Mouse (Mus musculus) macrophage (primary cell): ENCODE results near the gene Tenm2. TPM values are rescaled to one million over a fixed set of nuclear protein-coding genes. Genes with fewer than 3 reads are reported as not detected.

Experiments
- H3K27ac ChIP-seq: fragments of 350-480 bp; formaldehyde crosslinking; 2 replicates; pipeline ENCODE4 v1.9.0; 2021
- H3K36me3 ChIP-seq: fragments of 350-480 bp; formaldehyde crosslinking; 2 replicates; pipeline ENCODE4 v1.9.0; 2021; ENCODE audit errors: inconsistent target
- H3K4me3 ChIP-seq: fragments of 350-480 bp; formaldehyde crosslinking; 2 replicates; pipeline ENCODE4 v1.9.0; 2021; ENCODE audit errors: inconsistent target
- H3K79me2 ChIP-seq: fragments of 350-480 bp; formaldehyde crosslinking; 2 replicates; pipeline ENCODE4 v1.9.0; 2021; ENCODE audit errors: inconsistent target
- WGBS: methylation state at CpG from one replicate; pipeline ENCODE4 v1.1.7; 2026; ENCODE audit warnings: inconsistent platforms; ENCODE audit not compliant: missing documents; 5-methylcytosine and 5-hydroxymethylcytosine counted together
- polyA plus RNA-seq: library from polyadenylated mRNA; stranded (reverse); fragments of 250-400 nt; gene quantifications from 3 replicates; pipeline ENCODE4 v1.2.4, GENCODE M21; 2018; ENCODE audit warnings: inconsistent platforms

The Tenm2 gene
- polyA plus RNA-seq, 1 experiment from 2014 or later, result not detected

DNA sequence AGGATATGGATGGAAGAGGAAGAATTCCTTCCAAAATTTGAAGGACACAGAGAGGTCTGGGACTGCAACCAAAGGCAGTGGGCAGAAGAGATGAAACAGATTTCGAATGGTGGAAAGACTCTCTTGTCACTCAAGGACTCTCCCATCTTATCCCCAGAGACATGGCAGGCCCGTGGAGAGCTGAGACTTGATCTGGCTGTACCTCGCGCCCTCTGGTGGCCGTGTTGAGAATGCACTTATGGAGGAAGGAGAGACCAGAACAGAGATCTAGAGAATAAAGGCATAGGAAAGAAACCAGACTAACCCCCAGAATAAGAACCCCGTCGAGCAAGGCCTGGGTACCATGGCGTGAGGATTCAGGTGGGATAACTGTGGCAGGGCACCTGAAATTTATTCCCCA, 709.4 kb downstream of the Tenm2 start:
- Histone ChIP-seq H3K4me3 (no peak overlapping the region), H3K36me3 (no peaks in the 10 kb centered on the region), H3K79me2 (no peaks in the 10 kb centered on the region), H3K27ac (no peak overlapping the region)
- WGBS, result 4% methylated on average over 8 of the region's 8 CpGs

DNA sequence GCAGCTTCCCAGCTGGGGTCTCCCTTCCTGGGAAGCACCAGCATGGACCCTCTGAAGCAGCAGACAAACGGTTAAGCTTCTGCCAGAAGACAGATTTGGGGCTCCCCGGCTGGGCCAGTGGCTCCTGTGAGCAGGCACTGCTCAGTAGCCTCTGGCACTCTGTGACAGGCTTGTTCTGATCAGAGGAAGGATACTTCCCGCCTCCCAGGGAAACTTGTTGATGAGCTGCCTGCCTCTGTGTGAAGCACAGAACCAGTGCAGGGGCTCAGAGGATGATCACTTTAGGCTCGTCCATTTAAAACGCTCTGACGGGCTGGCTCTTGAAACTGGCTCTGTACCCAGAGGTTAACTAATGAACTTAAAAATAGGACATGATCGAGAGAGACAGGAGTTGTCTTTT, 723.3 kb downstream of the Tenm2 start:
- Histone ChIP-seq H3K27ac (no peak overlapping the region), H3K36me3 (no peaks in the 10 kb centered on the region), H3K4me3 (no peak overlapping the region), H3K79me2 (no peaks in the 10 kb centered on the region)
- WGBS, result 53% methylated on average over 7 of the region's 7 CpGs

DNA sequence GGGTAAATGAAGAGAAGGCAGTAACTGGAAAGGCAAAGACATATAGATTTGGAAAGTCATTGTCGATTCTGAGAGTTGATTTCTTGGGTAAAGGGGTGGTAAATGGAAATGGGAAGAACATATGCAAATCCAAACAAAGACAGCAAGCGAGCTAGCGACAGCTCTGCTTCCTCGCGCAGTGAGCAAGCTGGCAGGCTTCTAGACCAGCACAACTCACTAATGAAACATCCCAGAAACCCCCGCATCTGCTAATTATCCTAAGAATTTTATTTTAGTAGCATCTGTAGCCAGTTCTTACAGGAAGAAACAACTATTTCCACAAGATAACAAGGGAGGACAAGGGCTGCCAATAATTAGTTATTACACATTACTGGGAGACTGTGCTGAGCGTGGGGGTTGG, 727.5 kb downstream of the Tenm2 start:
- Histone ChIP-seq H3K36me3 (no peaks in the 10 kb centered on the region), H3K27ac (no peak overlapping the region), H3K79me2 (no peaks in the 10 kb centered on the region), H3K4me3 (no peak overlapping the region)
- WGBS, result 85% methylated on average over 7 of the region's 7 CpGs

DNA sequence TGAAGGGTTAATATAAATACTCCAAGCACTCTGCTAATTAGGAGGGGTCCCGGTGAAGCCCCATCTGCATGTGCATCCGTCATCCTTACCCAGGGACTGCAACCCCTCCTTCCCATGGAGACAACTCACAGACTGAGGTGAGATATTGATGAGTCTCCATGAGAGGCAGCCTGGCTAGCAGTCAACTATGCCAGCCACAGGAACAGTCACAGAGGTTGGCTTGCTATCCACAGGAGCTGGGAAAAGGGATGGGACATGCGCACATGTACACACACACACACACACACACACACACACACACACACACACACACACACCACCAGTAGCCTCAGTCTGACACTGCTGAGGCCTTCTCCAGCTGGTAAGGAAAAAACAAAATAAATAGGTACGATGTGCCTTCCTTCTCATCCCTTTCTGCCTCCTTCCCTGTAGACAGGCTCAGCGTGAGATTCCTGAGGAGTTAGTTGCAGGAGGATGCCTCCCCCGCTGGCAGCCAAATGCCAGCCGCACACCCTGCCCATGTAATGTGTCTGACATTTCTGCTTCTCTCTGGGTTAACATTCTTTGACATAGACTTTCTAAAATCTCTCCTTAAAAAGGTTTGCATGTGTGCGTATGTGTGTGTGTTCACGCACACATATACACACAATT, 740.7 kb downstream of the Tenm2 start:
- no peaks in the 10 kb centered on the region for H3K79me2 ChIP-seq
- no peak overlapping the region for H3K4me3 ChIP-seq
- WGBS, result 84% methylated on average over 8 of the region's 9 CpGs
- no peak overlapping the region for H3K27ac ChIP-seq
- H3K36me3 ChIP-seq, result no peaks in the 10 kb centered on the region

DNA sequence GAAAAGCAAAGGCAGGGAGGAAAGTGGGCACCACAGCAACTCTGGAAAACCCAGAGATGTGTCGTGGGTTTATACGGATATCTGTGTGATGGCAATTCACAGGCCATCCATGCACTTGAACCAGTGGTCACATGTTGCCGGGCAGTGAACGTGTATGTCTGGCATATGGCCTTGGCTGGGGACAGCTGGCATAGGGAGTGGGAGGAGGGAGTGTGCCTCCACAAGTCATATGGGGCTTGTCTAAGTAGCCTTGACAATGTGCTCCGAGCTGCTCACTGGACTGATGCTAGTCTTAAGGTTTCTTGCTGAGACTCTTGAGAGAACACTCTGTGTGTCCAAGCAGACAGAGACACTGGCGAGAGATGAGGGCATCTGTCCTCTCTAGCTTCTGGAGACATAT, 743.5 kb downstream of the Tenm2 start:
- Histone ChIP-seq H3K27ac (no peak overlapping the region), H3K79me2 (no peaks in the 10 kb centered on the region), H3K4me3 (no peak overlapping the region), H3K36me3 (no peaks in the 10 kb centered on the region)
- WGBS, result 89% methylated on average over 6 of the region's 6 CpGs

DNA sequence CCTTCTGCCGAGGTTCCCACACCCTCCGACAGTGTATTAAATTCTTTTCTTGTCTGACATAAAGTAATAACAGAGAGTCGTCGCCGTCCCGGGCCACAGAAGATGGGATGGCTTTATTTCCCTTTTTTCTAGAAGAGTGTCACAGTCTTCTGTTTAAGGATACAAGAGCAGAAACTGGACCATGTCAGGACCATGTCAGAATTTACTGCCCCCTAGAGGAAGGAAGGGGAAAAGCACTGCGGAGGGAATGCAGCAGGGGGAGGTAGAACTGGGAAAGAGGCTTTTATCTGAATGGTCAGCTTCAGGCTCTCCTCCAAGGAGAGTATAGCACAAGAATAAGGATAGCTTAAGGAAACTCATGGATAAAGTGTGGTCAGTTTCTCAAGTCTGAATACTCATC, 745.7 kb downstream of the Tenm2 start:
- Histone ChIP-seq H3K4me3 (no peak overlapping the region), H3K27ac (no peak overlapping the region), H3K79me2 (no peaks in the 10 kb centered on the region), H3K36me3 (no peaks in the 10 kb centered on the region)
- 49% methylated on average over 7 of the region's 7 CpGs for WGBS

DNA sequence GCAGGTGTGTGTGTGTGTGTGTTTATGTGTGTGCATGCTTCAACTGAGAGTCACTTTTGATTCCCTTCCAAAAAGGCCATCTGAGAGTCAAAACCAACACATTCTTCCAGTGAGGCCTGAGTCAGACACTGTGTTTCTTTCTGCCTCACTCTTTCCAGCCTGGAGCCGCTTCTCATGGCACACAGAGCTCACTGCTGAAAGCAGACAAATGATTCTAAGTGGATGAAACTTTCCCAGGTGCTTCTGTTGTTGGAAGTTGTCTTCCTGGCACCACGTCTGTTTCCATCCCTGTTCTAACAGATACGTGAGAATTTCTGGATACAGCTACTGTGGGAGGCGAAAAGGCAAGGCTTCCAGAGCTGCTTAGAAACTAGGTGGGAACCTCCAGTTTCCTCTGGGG, 747.1 kb downstream of the Tenm2 start:
- 73% methylated on average over 4 of the region's 4 CpGs for WGBS
- Histone ChIP-seq H3K79me2 (no peaks in the 10 kb centered on the region), H3K36me3 (no peaks in the 10 kb centered on the region), H3K4me3 (no peak overlapping the region), H3K27ac (no peak overlapping the region)

DNA sequence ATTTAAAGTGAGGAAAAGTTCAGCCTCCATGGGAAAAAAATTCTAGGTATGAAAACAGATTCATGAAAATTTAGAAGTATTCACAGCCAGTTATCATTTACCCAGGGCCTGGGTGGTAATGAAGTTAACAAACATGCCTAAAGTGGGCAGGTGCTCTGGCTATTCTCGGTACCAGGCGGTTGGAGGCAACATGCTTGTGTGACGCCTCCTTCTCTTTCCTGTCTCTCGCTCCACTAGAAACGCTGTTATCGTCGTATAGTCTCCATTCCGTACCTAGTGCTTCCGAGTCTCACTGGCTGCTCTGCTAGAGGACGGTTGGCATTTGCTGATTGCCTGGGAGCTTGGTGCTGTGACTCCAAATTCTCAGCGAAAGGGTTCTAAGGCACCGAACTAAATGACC, 749.7 kb downstream of the Tenm2 start:
- Histone ChIP-seq H3K79me2 (no peaks in the 10 kb centered on the region), H3K36me3 (no peaks in the 10 kb centered on the region), H3K27ac (no peak overlapping the region), H3K4me3 (no peak overlapping the region)
- WGBS, result 67% methylated on average over 12 of the region's 12 CpGs

DNA sequence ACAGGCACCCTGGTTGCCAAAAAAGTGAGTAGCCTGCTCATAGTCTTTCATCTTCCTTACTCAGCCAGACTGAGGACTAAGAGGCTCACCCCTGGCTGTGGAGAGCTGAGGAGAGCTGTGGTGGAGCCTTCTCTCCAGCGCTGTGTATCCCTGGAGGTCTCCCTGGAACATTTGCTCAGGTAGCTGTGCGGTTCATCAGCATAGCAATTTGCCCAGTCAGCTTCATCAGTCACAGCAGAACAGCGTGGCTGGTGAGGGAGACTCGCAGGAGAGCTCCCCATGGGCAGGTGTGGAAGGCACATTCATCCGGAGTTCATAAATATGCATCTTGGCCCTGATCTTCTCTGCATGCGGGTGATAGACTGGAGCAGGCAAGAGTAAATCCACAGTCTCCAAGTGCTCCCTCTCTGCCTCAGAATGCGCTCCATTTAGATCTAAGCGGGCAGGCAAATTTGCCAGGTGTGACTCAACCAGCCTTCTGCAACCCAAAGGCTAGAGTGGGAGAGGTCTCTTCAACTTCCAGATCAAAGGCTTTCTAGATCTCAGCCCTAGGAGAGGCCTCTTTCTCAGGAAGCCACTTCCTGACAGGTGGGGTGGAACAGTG, 751.2 kb downstream of the Tenm2 start:
- Histone ChIP-seq H3K79me2 (no peaks in the 10 kb centered on the region), H3K36me3 (no peaks in the 10 kb centered on the region), H3K27ac (no peak overlapping the region), H3K4me3 (no peak overlapping the region)
- WGBS, result 52% methylated on average over 8 of the region's 8 CpGs

DNA sequence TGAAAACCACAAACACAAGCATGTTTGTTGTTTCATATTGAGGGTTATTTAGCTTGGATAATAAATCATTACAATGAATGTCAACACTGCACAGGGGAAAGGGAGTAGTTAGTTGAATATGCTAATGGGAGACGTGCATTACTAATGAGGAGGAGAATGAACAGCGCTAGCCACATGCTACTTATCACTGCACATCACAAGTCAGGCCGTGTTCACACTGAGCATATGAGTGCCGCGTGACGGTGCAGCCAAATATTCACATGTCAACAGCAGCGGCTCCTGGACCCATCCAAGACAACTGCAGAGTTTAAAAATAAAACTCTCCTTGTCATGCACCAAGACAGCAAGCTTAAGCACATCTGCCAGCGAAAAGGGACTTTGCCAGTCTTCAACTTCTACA, 753.6 kb downstream of the Tenm2 start:
- no peaks in the 10 kb centered on the region for H3K36me3 ChIP-seq
- H3K79me2 ChIP-seq, result no peaks in the 10 kb centered on the region
- WGBS, result 88% methylated on average over 8 of the region's 8 CpGs
- H3K27ac ChIP-seq, result no peak overlapping the region
- no peak overlapping the region for H3K4me3 ChIP-seq

DNA sequence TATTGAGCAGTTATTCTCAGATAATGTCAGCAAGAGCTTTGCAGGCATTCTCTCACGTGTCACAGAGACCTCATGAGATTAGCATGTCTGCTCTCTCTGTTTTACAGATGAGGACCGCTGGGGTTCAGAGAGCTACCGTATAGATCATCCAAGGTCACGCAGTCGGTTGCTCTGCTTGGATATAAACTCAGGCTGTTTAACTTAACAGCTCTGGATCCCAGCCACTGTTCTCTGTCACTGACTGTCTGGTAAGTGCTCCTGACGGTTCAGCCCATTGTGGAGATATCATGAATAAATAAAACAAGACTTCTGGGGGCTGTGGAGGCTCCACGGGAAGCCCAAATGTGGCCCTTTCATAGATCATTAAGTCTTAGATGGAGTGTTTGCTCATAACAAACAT, 754.2 kb downstream of the Tenm2 start:
- 85% methylated on average over 6 of the region's 7 CpGs for WGBS
- H3K27ac ChIP-seq, result no peak overlapping the region
- H3K4me3 ChIP-seq, result no peak overlapping the region
- no peaks in the 10 kb centered on the region for H3K79me2 ChIP-seq
- no peaks in the 10 kb centered on the region for H3K36me3 ChIP-seq

DNA sequence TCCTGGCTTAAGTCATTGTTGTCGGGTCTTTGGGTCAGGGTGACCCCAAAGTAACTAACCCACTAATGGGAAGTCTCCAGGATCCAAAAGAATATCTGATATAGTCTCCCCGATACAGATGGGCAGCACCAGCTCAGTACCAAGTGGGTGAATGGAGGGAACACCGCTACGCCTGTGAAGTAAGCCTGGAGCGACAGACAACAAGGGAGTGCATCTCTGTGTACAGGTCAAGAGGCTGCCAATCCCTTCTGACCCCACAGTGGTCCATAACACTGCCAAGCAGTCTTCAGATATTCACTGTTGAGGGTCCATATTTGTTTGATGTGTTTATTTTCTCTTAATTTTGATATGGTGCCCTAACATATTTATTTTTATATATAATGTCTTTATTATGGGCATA, 754.7 kb downstream of the Tenm2 start:
- 94% methylated on average over 5 of the region's 5 CpGs for WGBS
- Histone ChIP-seq H3K36me3 (no peaks in the 10 kb centered on the region), H3K27ac (no peak overlapping the region), H3K79me2 (no peaks in the 10 kb centered on the region), H3K4me3 (no peak overlapping the region)

DNA sequence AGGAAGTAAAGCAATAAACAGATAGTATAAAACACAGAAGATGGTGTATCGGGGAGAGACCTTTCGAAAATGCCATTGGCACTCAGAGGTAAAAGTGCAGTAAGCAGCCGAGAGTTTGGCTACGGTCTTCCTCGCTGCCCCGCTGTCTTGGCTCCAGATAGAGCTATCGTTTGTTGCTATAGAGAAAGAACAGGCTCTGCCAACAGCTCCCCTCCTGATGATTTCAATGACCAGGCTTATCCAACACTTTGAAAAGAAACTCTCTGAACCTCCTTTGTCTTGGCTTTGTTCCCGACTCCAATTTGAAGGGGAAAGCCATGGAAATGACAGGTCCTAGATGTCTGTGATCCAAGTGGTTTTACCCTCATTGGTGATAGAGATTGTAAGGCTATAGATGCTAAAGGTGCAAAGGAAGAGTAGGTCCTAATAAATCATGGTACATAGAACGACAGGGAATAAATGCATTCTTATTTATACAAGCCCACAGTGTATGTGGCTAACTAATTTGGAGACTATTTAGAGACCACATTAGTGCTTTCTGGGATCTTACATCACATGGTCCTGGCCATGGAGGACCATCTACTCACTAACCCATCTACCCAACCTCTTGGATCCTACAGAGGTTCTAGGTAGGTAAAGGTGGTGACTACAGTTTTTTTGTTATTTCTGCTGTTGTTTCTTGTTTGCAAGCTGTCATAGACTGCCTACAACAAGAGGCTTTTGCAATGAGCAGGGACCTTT, 765.8 kb downstream of the Tenm2 start:
- Histone ChIP-seq H3K79me2 (no peaks in the 10 kb centered on the region), H3K36me3 (no peaks in the 10 kb centered on the region), H3K27ac (no peak overlapping the region), H3K4me3 (no peak overlapping the region)
- WGBS, result 87% methylated on average over 9 of the region's 9 CpGs

DNA sequence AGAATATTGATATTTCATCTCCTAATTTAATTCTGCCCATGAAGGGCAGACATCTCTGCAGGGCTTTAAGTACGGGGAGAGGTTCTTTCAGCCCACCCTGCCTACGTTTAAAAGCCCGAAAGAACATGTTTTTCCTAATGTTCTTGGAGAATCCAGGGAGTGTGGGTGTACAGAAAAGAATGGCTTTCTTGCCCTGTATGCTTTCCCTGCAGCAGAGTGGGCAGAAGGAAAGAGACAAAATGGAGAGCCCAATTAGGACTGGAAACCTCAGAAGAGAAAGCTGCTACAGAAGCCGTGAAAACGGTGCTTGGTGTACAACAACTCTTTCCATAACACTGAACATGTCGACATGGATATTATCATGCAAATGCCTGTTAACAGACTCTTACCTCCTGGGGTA, 777.3 kb downstream of the Tenm2 start:
- 79% methylated on average over 5 of the region's 6 CpGs for WGBS
- Histone ChIP-seq H3K27ac (no peak overlapping the region), H3K79me2 (no peaks in the 10 kb centered on the region), H3K4me3 (no peak overlapping the region), H3K36me3 (no peaks in the 10 kb centered on the region)

DNA sequence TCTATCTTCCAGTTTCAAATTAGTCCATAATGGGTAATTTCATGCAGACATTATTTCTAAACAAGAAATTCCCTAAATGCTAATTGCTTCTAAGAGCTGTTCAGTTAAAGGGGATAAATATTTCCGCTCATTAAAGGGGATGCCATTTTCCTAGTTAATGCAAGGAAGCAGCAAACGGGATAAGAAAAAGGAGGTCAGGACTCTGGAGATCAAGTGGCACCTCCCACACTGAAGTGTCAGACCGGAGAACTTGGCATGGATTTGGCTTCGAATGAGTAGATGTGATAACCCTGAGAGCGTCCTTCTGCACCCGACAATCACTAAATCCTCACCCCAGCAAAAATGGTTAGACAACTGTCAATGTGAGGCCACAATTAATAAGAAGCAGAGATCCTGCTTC, 781.7 kb downstream of the Tenm2 start:
- Histone ChIP-seq H3K27ac (no peak overlapping the region), H3K36me3 (no peaks in the 10 kb centered on the region), H3K79me2 (no peaks in the 10 kb centered on the region), H3K4me3 (no peak overlapping the region)
- WGBS, result 84% methylated on average over 6 of the region's 6 CpGs
